Mouse (Mus musculus) embryonic facial prominence, embryonic 10.5 days (tissue): ENCODE data around the gene Ptprd. TPM values are rescaled to one million over a fixed set of nuclear protein-coding genes. Genes with fewer than 3 reads are reported as not detected.
"Not testable (repeated sequence)": the region's sequence is repeated elsewhere in the genome, so short reads cannot be mapped to it uniquely, and the experiment has no call there.

ENCODE experiments used
- DNase-seq: peaks from one replicate; pipeline ENCODE4 v3.0.0-alpha.2; 2017; ENCODE audit warnings: low spot score
- H3K27ac ChIP-seq: fragments of 300-500 bp; sonication (generic); replicated peaks from 2 replicates; pipeline ENCODE4 v1.5.1; 2016; ENCODE audit warnings: mild to moderate bottlenecking
- H3K27me3 ChIP-seq: fragments of 300-500 bp; sonication (generic); replicated peaks from 2 replicates; pipeline ENCODE4 v1.6.1; 2016; ENCODE audit warnings: low read depth, mild to moderate bottlenecking; ENCODE audit not compliant: poor library complexity, severe bottlenecking
- H3K36me3 ChIP-seq: fragments of 300-500 bp; sonication (generic); replicated peaks from 2 replicates; pipeline ENCODE4 v1.6.1; 2016; ENCODE audit warnings: mild to moderate bottlenecking, moderate library complexity
- H3K4me1 ChIP-seq: fragments of 300-500 bp; sonication (generic); 2 replicates; pipeline ENCODE4 v1.6.1; 2016
- H3K4me3 ChIP-seq: fragments of 300-500 bp; sonication (generic); 2 replicates; pipeline ENCODE4 v1.5.1; 2016; ENCODE audit warnings: mild to moderate bottlenecking, moderate library complexity
- H3K9me3 ChIP-seq: fragments of 300-500 bp; sonication (generic); 2 replicates; pipeline ENCODE4 v1.6.1; 2016; ENCODE audit warnings: mild to moderate bottlenecking
- WGBS: fragments of 180-500 bp; shearing (Covaris S2); methylation state at CpG from one replicate; pipeline ENCODE4 v1.1.7; 2016; 5-methylcytosine and 5-hydroxymethylcytosine counted together
- polyA plus RNA-seq: library from polyadenylated mRNA; unstranded; fragments of >200 nt; fragmentation: Nextera tagmentation; extraction: Ambion mirVana; gene quantifications from 2 replicates; pipeline ENCODE4 v1.2.1, GENCODE M21; 2016

Gene Ptprd
- polyA plus RNA-seq, 1 experiment from 2014 or later: 11.7 TPM

DNA sequence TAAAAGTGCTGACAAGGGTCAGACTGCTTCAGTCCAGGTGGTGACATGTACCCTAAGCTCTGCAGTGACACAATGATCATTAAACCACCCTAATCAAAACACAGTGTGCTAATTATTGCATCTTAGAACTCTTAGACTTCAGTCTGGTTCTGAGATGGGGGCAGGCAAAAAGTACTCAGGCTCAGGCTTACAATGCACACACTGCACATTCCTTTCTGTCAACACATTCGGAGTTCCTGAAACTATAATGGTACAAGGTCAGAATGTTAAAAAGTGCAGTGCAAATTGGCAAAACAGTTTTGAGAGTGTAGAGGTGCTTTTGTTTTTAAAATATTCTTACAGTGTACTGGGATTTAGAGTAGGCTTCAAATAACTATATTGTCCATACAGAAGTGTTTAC, 2167.0 kb downstream of the Ptprd start:
- Histone ChIP-seq H3K9me3 (no peaks in the 10 kb centered on the region), H3K4me1 (peaks cover 3% of the 10 kb centered on the region; the same call in 1 of the 2 replicates), H3K4me3 (no peak overlapping the region), H3K27ac (no peak overlapping the region), H3K27me3 (no peaks in the 10 kb centered on the region), H3K36me3 (0 out of 2 replicates have a peak, but pooled peaks cover 6% of the 10 kb centered on the region)
- DNase-seq: no peak
- 51% methylated on average over 1 of the region's 1 CpGs for WGBS

DNA sequence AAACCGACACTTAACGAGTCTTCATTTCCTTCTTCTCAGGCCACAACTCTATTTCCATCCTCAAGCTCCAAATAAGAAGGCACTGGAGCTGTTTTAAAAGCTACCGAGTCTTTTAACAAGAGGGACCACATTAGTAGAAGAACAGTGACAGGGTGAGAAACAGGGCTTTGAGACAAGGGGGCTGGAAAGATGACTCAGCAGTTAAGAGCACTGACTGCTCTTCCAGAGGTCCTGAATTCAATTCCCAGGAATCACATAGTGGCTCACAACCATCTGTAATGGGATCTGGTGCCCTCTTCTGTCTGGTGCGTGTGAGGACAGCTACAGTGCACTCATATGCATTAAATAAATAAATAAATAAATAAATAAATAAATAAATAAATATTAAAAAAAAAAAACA, 2174.6 kb downstream of the Ptprd start:
- not testable (repeated sequence) for DNase-seq, H3K27ac ChIP-seq, H3K4me3 ChIP-seq, H3K27me3 ChIP-seq, H3K9me3 ChIP-seq, H3K36me3 ChIP-seq, H3K4me1 ChIP-seq
- 81% methylated on average over 4 of the region's 4 CpGs for WGBS

- H3K4me1 ChIP-seq: no peaks in the 10 kb centered on the region
- H3K27ac ChIP-seq: no peak overlapping the region
- H3K4me3 ChIP-seq: no peak overlapping the region
- 57% methylated on average over 8 of the region's 8 CpGs for WGBS
- no peak for DNase-seq
- no peaks in the 10 kb centered on the region for H3K27me3 ChIP-seq
- H3K36me3 ChIP-seq: no peaks in the 10 kb centered on the region
- H3K9me3 ChIP-seq: no peaks in the 10 kb centered on the region
These were observed 2186.0 kb downstream of the Ptprd start for GRCm38 (mm10) chr4:76025571-76026325.

- Histone ChIP-seq H3K27me3 (no peaks in the 10 kb centered on the region), H3K9me3 (no peaks in the 10 kb centered on the region), H3K4me3 (no peak overlapping the region), H3K4me1 (no peaks in the 10 kb centered on the region), H3K36me3 (no peaks in the 10 kb centered on the region), H3K27ac (no peak overlapping the region)
- WGBS: 81% methylated on average over 3 of the region's 3 CpGs
- no peak for DNase-seq
These were observed 2187.3 kb downstream of the Ptprd start for GRCm38 (mm10) chr4:76024502-76024821.

DNA sequence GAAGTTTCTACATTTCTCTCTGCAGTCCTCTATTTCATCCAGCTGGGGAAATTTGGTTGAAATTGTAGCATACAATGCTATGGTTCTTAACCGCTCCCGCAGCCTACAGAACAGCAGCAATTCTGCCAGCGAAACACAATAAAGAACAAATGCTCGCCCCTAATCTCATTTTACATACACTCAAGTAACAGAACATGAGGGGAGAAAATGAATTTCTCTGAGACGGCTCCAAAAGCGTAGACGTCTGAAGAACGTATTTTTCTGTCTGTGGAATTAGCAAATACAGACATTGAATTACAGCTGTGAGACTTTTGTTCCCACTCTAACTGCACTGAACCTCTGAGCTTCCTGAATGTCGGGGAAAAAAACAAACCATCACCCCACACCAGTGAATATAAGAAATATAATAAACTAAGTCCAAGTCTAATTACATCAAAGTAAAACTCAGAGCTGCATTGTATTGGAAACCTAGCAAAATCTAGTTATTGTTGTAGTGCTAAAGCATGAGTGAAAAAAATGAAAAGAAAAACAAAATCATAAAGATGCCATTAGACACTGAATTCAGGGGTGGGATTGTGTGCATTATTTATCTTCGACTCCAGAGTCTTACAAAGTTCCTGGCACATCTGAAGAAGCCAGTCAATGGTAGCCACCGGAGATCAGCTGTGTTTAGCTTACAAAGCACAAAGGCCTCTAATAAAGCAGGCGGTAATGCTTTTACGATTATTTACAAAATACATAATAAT, 2187.8 kb downstream of the Ptprd start:
- Histone ChIP-seq H3K4me3 (no peak overlapping the region), H3K4me1 (no peaks in the 10 kb centered on the region), H3K36me3 (no peaks in the 10 kb centered on the region), H3K27ac (no peak overlapping the region), H3K27me3 (no peaks in the 10 kb centered on the region), H3K9me3 (no peaks in the 10 kb centered on the region)
- 88% methylated on average over 13 of the region's 13 CpGs for WGBS
- DNase-seq: no peak

- H3K9me3 ChIP-seq: no peaks in the 10 kb centered on the region
- no peak overlapping the region for H3K27ac ChIP-seq
- no peaks in the 10 kb centered on the region for H3K27me3 ChIP-seq
- WGBS: 81% methylated on average over 4 of the region's 4 CpGs
- DNase-seq: no peak
- no peak overlapping the region for H3K4me3 ChIP-seq
- H3K4me1 ChIP-seq: no peaks in the 10 kb centered on the region
- H3K36me3 ChIP-seq: no peaks in the 10 kb centered on the region
These were observed 2190.1 kb downstream of the Ptprd start for GRCm38 (mm10) chr4:76021670-76022069.

GRCm38 (mm10) chr4:76015026-76015425, 2196.7 kb downstream of the Ptprd start:
- H3K4me1 ChIP-seq: peaks cover 5% of the 10 kb centered on the region; the same call in 1 of the 2 replicates
- H3K36me3 ChIP-seq: no peaks in the 10 kb centered on the region
- H3K27me3 ChIP-seq: no peaks in the 10 kb centered on the region
- no peak overlapping the region for H3K27ac ChIP-seq
- H3K9me3 ChIP-seq: no peaks in the 10 kb centered on the region
- WGBS: 86% methylated on average over 3 of the region's 3 CpGs
- H3K4me3 ChIP-seq: no peak overlapping the region
- no peak for DNase-seq

GRCm38 (mm10) chr4:76014151-76014840, 2197.5 kb downstream of the Ptprd start:
- Histone ChIP-seq H3K9me3 (no peaks in the 10 kb centered on the region), H3K27ac (no peak overlapping the region), H3K27me3 (no peaks in the 10 kb centered on the region), H3K4me3 (no peak overlapping the region), H3K36me3 (no peaks in the 10 kb centered on the region), H3K4me1 (peaks cover 5% of the 10 kb centered on the region; the same call in 1 of the 2 replicates)
- WGBS: 63% methylated on average over 3 of the region's 3 CpGs
- DNase-seq: no peak

- DNase-seq: no peak
- no peak overlapping the region for H3K27ac ChIP-seq
- H3K4me1 ChIP-seq: peaks cover 33% of the 10 kb centered on the region
- no peaks in the 10 kb centered on the region for H3K36me3 ChIP-seq
- H3K9me3 ChIP-seq: no peaks in the 10 kb centered on the region
- no peak overlapping the region for H3K4me3 ChIP-seq
- no peaks in the 10 kb centered on the region for H3K27me3 ChIP-seq
- 92% methylated on average over 4 of the region's 4 CpGs for WGBS
These were observed 2203.2 kb downstream of the Ptprd start for GRCm38 (mm10) chr4:76008580-76008979.

- WGBS: 85% methylated on average over 3 of the region's 3 CpGs
- Histone ChIP-seq H3K27ac (no peak overlapping the region), H3K4me3 (no peak overlapping the region), H3K9me3 (no peaks in the 10 kb centered on the region), H3K27me3 (no peaks in the 10 kb centered on the region), H3K4me1 (peaks cover 33% of the 10 kb centered on the region), H3K36me3 (no peaks in the 10 kb centered on the region)
- DNase-seq: no peak
These were observed 2204.5 kb downstream of the Ptprd start for GRCm38 (mm10) chr4:76007219-76007618.

DNA sequence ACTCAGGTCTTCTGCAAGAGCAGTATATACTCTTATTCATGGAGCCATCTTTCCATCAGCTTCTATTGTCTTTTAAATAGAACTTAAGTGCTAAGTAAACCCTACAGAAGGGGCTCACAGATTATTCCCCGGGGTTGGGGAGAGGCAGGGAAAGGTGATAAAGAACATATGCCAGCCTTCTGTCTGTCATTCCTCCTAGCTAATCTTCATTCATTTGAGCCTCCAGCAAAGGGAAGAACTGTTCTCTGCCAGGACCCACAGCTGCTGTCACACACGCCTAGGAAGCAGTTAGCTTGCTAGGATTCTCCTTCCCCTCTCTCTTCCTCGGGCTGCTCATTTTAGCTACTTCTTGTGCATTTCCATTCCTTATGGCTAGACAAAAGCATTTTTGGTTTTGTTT, 2205.0 kb downstream of the Ptprd start:
- H3K27ac ChIP-seq: no peak overlapping the region
- H3K27me3 ChIP-seq: no peaks in the 10 kb centered on the region
- peaks cover 33% of the 10 kb centered on the region for H3K4me1 ChIP-seq
- no peaks in the 10 kb centered on the region for H3K36me3 ChIP-seq
- H3K9me3 ChIP-seq: no peaks in the 10 kb centered on the region
- DNase-seq: no peak
- H3K4me3 ChIP-seq: no peak overlapping the region
- whole genome bisulfite sequencing: 35% methylated on average over 3 of the region's 3 CpGs

DNA sequence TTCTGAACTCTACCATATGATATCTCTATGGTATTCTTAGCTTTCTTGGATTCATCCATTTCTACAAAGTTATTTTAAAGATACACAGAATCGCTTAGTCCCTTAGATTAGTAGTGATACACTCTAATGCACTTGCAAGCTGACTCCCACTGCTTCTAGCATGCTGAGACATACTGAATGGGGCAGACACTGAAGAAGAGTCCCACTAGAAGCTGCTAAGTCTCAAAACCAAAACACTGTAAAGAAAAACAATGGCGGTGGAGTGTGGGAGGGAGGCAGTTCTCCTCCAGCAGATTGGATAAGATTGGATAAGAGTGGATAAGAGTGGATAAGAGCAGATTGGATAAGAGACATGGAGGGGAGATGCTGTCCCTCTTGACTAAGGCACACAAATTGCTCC, 2207.6 kb downstream of the Ptprd start:
- DNase-seq: no peak
- Histone ChIP-seq H3K9me3 (no peaks in the 10 kb centered on the region), H3K36me3 (no peaks in the 10 kb centered on the region), H3K27ac (no peak overlapping the region), H3K4me3 (no peak overlapping the region), H3K4me1 (peaks cover 28% of the 10 kb centered on the region), H3K27me3 (no peaks in the 10 kb centered on the region)
- WGBS: 78% methylated on average over 2 of the region's 2 CpGs

DNA sequence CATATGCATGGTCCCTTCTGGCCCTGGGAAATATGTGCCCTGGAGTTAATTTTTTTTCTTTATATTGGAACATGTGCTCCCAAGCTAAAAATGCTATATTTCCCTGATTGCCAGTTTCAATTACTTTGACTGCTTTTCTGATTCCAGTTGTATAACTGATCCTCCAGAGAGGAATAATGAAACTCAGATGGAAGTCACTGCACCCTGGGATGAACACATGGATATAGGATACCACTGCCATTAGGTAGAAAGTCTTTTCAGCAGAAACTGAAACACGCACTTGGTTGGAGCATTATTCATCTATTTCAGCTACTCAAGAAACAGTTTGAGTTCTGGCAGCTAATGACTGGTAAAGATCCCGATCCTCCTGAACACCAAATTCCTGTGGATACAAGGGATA, 2211.5 kb downstream of the Ptprd start:
- Histone ChIP-seq H3K36me3 (no peaks in the 10 kb centered on the region), H3K4me3 (no peak overlapping the region), H3K27ac (no peak overlapping the region), H3K9me3 (no peaks in the 10 kb centered on the region), H3K4me1 (peaks cover 11% of the 10 kb centered on the region), H3K27me3 (no peaks in the 10 kb centered on the region)
- WGBS: 70% methylated on average over 2 of the region's 2 CpGs
- no peak for DNase-seq
